Mouse (Mus musculus) E14TG2a.4 (cell line): ENCODE data around the gene Krtap19-5.

Experiments
- CTCF ChIP-seq: conservative IDR thresholded peaks from 2 replicates; pipeline ENCODE4 v1.5.1; 2014; ENCODE audit warnings: low read length
- NANOG ChIP-seq: IDR thresholded peaks from 2 replicates; pipeline ENCODE4 v1.6.1; 2014; ENCODE audit warnings: borderline replicate concordance, low read length, mixed read lengths

DNA sequence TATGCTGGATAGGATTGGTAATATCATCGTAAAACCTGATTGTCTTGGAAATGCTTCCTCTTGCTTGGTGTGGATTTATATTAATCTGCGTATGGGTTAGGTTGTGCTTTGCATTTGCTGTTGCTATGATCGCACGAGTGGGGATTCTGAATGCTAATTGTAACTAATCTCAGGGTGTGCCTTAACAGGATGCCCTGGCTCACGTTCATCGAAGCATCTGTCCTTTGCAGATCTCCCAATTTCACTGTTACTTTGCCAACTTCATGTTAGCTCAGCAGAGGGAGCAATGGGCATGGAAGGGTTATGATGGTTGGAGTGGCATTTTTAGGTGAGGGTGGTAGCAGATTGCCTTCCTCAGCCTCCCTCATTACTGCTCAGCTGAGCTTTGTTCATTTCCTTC is 44.8 kb upstream of the Krtap19-5 start:
- TF ChIP-seq CTCF (no peak), NANOG (no peak)
